Mouse (Mus musculus) intestine, postnatal 0 days (tissue): ENCODE data around the gene 1810046K07Rik. TPM values are rescaled to one million over a fixed set of nuclear protein-coding genes. Genes with fewer than 3 reads are reported as not detected.

Experiments
- ATAC-seq: fragments of 200-750 bp; cut with Nextera tagmentation; 2 replicates; pipeline ENCODE4 v1.8.0; 2017; ENCODE audit warnings: mild to moderate bottlenecking, moderate TSS enrichment, moderate library complexity
- H3K27ac ChIP-seq: fragments of 300-500 bp; sonication (generic); 2 replicates; pipeline ENCODE4 v1.5.1; 2014; ENCODE audit warnings: mild to moderate bottlenecking, low read depth, low read length, moderate library complexity
- H3K27me3 ChIP-seq: fragments of 300-500 bp; sonication (generic); replicated peaks from 2 replicates; pipeline ENCODE4 v1.6.1; 2014; ENCODE audit warnings: low read length, mixed read lengths; ENCODE audit not compliant: control insufficient read depth, insufficient read depth
- H3K36me3 ChIP-seq: fragments of 300-500 bp; sonication (generic); 2 replicates; pipeline ENCODE4 v1.6.1; 2014; ENCODE audit warnings: mild to moderate bottlenecking, moderate library complexity; ENCODE audit not compliant: control insufficient read depth, insufficient read depth
- H3K4me1 ChIP-seq: fragments of 300-500 bp; sonication (generic); replicated peaks from 2 replicates; pipeline ENCODE4 v1.6.1; 2014; ENCODE audit warnings: antibody characterized with exemption, low read length, mixed read lengths; ENCODE audit not compliant: control insufficient read depth, insufficient read depth
- H3K4me2 ChIP-seq: fragments of 300-500 bp; sonication (generic); replicated peaks from 2 replicates; pipeline ENCODE4 v1.6.1; 2014; ENCODE audit warnings: low read depth, mild to moderate bottlenecking, moderate library complexity
- H3K4me3 ChIP-seq: fragments of 300-500 bp; sonication (generic); 2 replicates; pipeline ENCODE4 v1.5.1; 2014; ENCODE audit warnings: low read depth, low read length
- H3K9ac ChIP-seq: fragments of 300-500 bp; sonication (generic); 2 replicates; pipeline ENCODE4 v1.6.1; 2014; ENCODE audit warnings: mild to moderate bottlenecking, low read depth, low read length
- H3K9me3 ChIP-seq: fragments of 300-500 bp; sonication (generic); 2 replicates; pipeline ENCODE4 v1.6.1; 2016; ENCODE audit warnings: mixed run types; ENCODE audit not compliant: control insufficient read depth
- CTCF ChIP-seq: sonication (generic); IDR thresholded peaks from 2 replicates; pipeline ENCODE4 v1.5.1; 2016; ENCODE audit warnings: low read depth, mild to moderate bottlenecking, control low read depth, antibody characterized with exemption, moderate library complexity
- WGBS: fragments of 180-500 bp; shearing (Covaris S2); extraction: QIAGEN DNeasy Blood & Tissue Kit; methylation state at CpG from one replicate; pipeline ENCODE4 v1.1.7; 2014; 5-methylcytosine and 5-hydroxymethylcytosine counted together
- polyA plus RNA-seq: library from polyadenylated mRNA; unstranded; fragments of >200 nt; fragmentation: Nextera tagmentation; extraction: Ambion mirVana; gene quantifications from 2 replicates; pipeline ENCODE4 v1.2.1, GENCODE M21; 2015

Gene 1810046K07Rik
- polyA plus RNA-seq, 1 experiment from 2014 or later: 0.09 TPM

DNA sequence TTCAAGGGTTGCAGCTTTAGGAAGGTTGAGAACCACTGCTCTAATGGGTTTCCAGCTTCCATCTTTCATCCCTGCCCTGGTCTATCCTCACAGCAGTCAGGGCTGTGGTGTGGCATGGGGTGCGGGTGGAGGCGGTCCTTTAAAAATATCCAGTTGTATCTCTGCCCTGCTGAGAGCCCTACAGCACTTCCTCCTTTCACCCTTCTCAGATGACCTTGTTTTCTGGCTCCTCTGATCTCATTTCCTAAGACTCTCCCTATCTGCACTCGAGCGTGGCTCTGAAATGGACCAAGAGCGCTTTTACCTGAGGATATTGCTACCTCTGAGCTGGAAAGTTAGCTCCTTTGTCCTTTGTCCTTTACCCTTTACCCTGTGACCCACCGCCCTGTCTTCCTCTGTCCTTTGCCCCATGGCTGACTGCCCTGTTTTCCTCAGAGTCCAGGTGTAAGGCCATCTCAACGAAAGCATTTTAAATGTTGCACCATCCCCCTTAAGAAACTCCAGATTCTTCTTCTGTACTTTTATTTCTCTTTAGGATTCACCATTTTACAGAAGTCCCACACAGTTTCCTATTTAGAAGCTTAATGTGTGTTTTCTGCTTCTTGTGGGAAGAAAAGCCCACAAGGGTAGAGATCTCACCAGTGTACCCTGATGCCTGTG, 4.2 kb downstream of the 1810046K07Rik start:
- TF ChIP-seq CTCF: no peak
- Histone ChIP-seq H3K27ac (no peak overlapping the region), H3K9me3 (no peaks in the 10 kb centered on the region), H3K4me3 (no peak overlapping the region), H3K36me3 (no peaks in the 10 kb centered on the region), H3K9ac (no peak overlapping the region), H3K27me3 (peaks cover 4% of the 10 kb centered on the region; the same call in 1 of the 2 replicates), H3K4me2 (no peak overlapping the region), H3K4me1 (no peaks in the 10 kb centered on the region)
- ATAC-seq: no peak
- 83% methylated on average over 7 of the region's 7 CpGs for WGBS

DNA sequence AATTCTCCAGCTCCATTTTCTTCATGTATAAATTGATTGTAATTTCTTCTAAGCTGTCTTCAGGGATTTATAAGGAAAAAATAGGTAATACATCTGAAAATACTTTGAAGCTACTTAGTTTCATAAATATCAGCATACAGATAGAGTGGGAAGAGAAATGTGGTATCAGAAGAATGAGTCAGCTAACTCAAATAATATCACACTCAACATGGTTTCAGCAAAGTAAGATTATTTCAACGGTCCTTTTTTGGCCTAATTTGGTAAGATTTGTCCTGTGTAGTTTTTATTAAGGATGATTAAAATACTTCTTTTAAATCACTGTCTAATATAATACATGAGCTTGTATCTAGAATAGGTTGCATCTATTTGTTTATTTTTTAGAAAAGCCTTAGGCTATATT, 8.6 kb downstream of the 1810046K07Rik start:
- no peak overlapping the region for H3K9ac ChIP-seq
- no peaks in the 10 kb centered on the region for H3K4me1 ChIP-seq
- no peak overlapping the region for H3K27ac ChIP-seq
- no peak overlapping the region for H3K4me2 ChIP-seq
- no peak for ATAC-seq
- H3K9me3 ChIP-seq: no peaks in the 10 kb centered on the region
- H3K36me3 ChIP-seq: no peaks in the 10 kb centered on the region
- H3K27me3 ChIP-seq: peaks cover 10% of the 10 kb centered on the region
- no peak overlapping the region for H3K4me3 ChIP-seq
- 86% methylated on average over 1 of the region's 1 CpGs for WGBS
- TF ChIP-seq CTCF: no peak

DNA sequence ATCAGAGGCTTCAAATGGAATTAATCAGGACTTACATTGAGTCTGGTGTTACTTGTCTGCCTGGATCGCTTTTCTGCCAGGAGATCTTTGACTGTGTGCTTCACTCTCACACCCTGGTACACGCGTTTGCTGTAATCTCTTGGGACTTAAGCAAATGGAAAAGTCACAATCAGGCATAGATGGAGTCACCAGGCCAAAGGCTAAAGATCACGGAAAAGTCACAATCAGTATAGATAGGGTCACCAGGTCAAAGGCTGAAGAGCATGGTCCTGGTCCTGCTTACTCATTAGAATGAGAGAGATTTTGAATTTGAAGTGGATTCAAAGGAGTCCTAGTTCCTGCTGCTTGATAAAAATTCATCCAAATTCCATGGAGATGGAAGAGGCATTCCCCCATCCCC, 10.5 kb downstream of the 1810046K07Rik start:
- Histone ChIP-seq H3K4me1 (no peaks in the 10 kb centered on the region), H3K9me3 (no peaks in the 10 kb centered on the region), H3K36me3 (no peaks in the 10 kb centered on the region), H3K9ac (no peak overlapping the region), H3K4me2 (no peak overlapping the region), H3K27ac (no peak overlapping the region), H3K4me3 (no peak overlapping the region), H3K27me3 (peaks cover 19% of the 10 kb centered on the region)
- WGBS: 68% methylated on average over 4 of the region's 4 CpGs
- no peak for ATAC-seq
- no peak for TF ChIP-seq CTCF

DNA sequence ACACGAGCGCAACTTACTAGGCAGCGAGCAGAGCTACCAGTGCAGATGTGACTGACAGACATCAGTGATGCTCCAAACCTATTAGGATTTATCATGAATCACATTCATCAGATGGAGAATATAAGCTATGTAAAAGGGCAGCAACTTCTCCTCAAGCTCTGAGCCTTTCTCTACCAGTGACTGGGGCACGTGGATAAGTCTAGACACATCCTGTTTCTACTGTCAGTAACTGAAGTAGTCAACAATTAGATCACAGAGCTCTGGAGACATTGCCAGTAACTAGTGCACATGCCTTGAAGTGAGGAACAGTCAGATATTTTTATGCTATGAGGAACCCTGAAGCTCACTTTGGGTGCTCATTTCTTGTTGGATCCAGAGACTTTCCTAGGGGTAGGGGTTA, 11.4 kb downstream of the 1810046K07Rik start:
- H3K27me3 ChIP-seq: peaks cover 19% of the 10 kb centered on the region
- H3K4me3 ChIP-seq: no peak overlapping the region
- H3K36me3 ChIP-seq: no peaks in the 10 kb centered on the region
- H3K9me3 ChIP-seq: no peaks in the 10 kb centered on the region
- H3K9ac ChIP-seq: no peak overlapping the region
- no peak overlapping the region for H3K4me2 ChIP-seq
- WGBS: 91% methylated on average over 4 of the region's 4 CpGs
- no peak for TF ChIP-seq CTCF
- H3K27ac ChIP-seq: no peak overlapping the region
- ATAC-seq: no peak
- H3K4me1 ChIP-seq: no peaks in the 10 kb centered on the region

DNA sequence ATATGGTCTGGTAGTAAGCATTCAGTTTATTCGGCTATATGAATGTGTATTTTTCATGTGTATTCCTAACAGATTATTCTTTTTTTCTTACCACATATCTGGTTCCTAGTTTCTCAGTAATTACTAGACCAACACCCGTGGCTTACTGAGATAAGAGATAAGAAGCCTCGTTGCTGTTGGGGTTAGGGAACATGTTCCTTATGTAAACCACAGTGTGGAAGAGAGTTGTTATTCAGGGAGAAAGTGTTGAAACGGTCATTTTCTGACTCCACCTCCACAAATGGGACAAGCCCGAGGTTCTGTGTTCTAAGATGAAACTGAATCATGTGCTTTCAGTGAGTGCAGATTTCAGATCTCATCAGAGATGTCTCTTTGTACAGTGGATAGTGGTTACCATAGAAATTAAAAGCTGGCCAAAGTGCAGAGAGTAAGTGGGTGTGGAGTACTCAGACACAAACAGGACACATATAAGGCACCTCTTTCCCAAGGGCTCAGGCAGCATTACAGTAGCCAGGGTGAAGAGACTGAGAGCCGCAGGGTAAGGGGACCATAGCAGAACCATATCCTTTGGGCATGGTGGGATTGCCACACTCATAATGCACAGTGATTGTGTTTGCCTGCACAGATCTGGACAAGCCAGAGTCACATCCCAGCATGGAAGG, 13.2 kb downstream of the 1810046K07Rik start:
- ATAC-seq: no peak
- Histone ChIP-seq H3K27ac (no peak overlapping the region), H3K4me2 (0 out of 2 replicates have a peak overlapping the region, but pooled peaks have one; percentile 17), H3K9me3 (no peaks in the 10 kb centered on the region), H3K36me3 (no peaks in the 10 kb centered on the region), H3K27me3 (peaks cover 19% of the 10 kb centered on the region), H3K9ac (no peak overlapping the region), H3K4me3 (no peak overlapping the region), H3K4me1 (no peaks in the 10 kb centered on the region)
- no peak for TF ChIP-seq CTCF
- WGBS: 36% methylated on average over 6 of the region's 6 CpGs

DNA sequence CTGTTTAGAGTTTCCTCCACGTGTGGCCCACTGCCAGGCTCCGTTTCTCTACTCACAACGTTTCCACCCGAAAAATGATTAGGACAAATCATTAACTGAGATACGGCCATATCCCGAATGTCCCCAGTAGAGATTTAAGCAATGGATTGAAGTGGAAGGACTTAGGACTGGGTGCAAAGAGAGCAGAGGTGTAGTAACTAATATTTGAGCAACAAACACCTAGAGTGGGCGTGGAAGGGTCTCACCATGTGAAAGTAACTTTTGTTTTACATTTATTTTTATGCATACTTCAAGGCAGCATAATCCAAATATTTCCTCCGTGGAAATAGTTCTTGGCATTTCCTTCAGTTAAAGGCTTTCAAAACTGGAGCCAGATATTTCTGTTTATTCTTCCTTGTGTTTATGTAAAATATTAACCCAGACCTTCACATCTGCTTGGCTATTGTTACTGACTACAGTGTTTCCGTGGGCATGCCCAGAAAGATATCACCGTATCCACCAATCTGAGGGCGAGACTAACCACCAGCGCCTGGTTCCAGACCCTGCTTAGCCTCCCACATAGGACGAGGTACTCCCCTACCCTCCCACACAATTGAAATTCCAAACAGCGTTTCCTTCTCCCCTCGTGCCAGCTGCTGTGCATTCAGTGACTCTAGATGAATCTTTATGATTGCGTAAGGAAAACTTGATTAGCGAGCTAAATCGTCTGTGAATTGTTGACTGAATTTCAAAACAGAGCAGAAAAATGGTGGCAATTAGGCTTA, 16.0 kb downstream of the 1810046K07Rik start:
- Histone ChIP-seq H3K27me3 (peaks cover 42% of the 10 kb centered on the region), H3K4me3 (no peak overlapping the region)
- 16% methylated on average over 18 of the region's 18 CpGs for WGBS

More for the DNA sequence above, 16.0 kb downstream of the 1810046K07Rik start:
- Histone ChIP-seq H3K9ac (no peak overlapping the region), H3K4me2 (peak overlapping the region; percentile 51), H3K9me3 (no peaks in the 10 kb centered on the region), H3K36me3 (no peaks in the 10 kb centered on the region), H3K4me1 (no peaks in the 10 kb centered on the region), H3K27ac (no peak overlapping the region)
- ATAC-seq: peak; percentile 75
- TF ChIP-seq CTCF: no peak
